Mouse (Mus musculus) testis, postnatal 10 days (tissue): ENCODE measurements around the gene B2m.

Experiments used
- DNase-seq: peaks from one replicate; pipeline ENCODE4 v3.0.0; 2021; ENCODE audit warnings: low spot score

The B2m gene

DNA sequence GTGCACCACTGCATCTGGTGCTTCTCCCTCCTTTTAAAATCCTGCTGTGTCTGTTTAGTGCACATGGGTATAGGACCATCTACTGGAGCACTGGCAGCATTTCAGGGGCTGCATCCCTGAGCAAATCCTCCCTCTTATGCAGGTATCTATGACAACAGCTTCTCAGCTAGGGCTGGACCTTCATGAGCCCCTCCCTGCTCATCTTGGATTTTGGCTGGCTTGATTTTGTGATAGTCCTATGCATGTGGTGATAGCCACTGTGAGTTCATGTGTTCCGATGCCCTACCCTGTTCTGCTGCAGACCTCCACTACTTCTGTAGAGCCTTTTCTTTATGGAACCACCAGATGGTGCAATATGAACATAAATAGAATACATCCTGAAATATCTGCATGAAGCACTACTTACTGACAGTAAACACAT lies 47.0 kb downstream of the B2m start:
- no peak for DNase-seq

DNA sequence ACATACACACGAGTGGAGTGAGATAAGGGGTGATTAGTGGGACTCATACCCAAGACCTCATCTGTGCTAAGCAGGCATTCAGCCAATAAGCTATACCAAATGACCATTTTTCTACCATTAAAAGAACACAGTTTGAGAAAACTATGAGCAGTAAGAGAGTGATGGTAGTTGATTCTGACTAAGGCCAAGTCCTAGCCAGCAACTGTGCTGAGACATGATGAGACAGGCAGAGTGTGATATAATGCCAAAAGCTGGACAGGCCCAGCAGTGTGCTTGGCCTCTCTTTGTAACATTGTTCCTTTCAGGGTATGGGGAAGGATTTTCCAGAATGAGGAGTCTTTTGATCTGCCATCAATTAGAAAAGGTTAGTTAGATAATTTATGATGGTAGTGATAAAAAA lies 54.0 kb downstream of the B2m start:
- DNase-seq = no peak
